Mouse (Mus musculus): ENCODE measurements around the gene Gm21863. TPM values are rescaled to one million over a fixed set of nuclear protein-coding genes. Genes with fewer than 3 reads are reported as not detected.
"Not testable (repeated sequence)": the region's sequence is repeated elsewhere in the genome, so short reads cannot be mapped to it uniquely, and the experiment has no call there.

The Gm21863 gene
- total RNA-seq (2021) = not detected
- long read RNA-seq = 0 reads

DNA sequence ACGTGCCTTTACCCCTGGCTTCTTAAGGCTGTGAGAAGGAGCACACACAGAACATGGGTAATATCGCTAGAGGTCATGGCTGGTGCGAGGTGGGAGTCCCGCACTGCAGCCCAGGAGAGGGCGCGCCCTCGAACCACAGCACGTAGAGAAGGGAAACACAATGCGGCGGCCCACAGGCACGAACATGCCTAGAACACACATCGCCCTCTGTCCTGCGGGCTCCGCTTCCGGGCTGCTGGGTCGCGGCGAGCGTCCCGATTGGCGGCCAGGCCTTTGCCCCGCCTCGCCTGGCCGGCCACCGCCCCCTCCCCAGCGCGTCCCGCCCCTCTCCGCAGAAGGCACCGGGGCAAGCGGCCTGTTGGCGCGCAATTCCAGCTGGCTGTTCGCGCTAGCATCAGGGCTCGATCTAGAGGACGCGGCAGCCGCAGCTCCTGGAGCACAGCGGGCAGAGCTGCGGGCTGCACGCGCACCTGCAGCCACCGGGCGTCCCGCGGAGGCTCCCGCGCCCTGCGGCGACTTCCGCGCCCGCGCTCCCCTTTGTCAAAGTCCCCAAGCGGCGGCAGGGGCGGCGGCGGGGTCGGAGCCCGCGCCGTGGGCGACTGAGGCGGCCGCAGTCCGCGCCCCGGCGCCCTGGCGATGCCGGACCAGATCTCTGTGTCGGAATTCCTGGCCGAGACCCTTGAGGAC lies at the start of gene Gm21863:
Gene Gm21863 (plus strand): TSS at position 637 of the 687 bp plus-strand sequence.
- DNase-seq (ENCODE audit: low spot score in 2 of 2) = not testable (repeated sequence)

GRCm38 (mm10) chr12:19928049-19928448 lies 26.3 kb upstream of the Gm21863 start:
- DNase-seq (ENCODE audit: low spot score in 2 of 2) = not testable (repeated sequence)

All from layer of hippocampus, adult 18-20 months (tissue).